Mouse (Mus musculus) embryonic facial prominence, embryonic 10.5 days (tissue): ENCODE results near the gene Dlx5. TPM values are rescaled to one million over a fixed set of nuclear protein-coding genes. Genes with fewer than 3 reads are reported as not detected.
A peak's percentile ranks its signal among the peaks of the same experiment; 100 is the strongest.

Source experiments
- DNase-seq: peaks from one replicate; pipeline ENCODE4 v3.0.0-alpha.2; 2017; ENCODE audit warnings: low spot score
- H3K27ac ChIP-seq: fragments of 300-500 bp; sonication (generic); replicated peaks from 2 replicates; pipeline ENCODE4 v1.5.1; 2016; ENCODE audit warnings: mild to moderate bottlenecking
- H3K27me3 ChIP-seq: fragments of 300-500 bp; sonication (generic); replicated peaks from 2 replicates; pipeline ENCODE4 v1.6.1; 2016; ENCODE audit warnings: low read depth, mild to moderate bottlenecking; ENCODE audit not compliant: poor library complexity, severe bottlenecking
- H3K36me3 ChIP-seq: fragments of 300-500 bp; sonication (generic); replicated peaks from 2 replicates; pipeline ENCODE4 v1.6.1; 2016; ENCODE audit warnings: mild to moderate bottlenecking, moderate library complexity
- H3K4me1 ChIP-seq: fragments of 300-500 bp; sonication (generic); 2 replicates; pipeline ENCODE4 v1.6.1; 2016
- H3K4me3 ChIP-seq: fragments of 300-500 bp; sonication (generic); 2 replicates; pipeline ENCODE4 v1.5.1; 2016; ENCODE audit warnings: mild to moderate bottlenecking, moderate library complexity
- H3K9me3 ChIP-seq: fragments of 300-500 bp; sonication (generic); 2 replicates; pipeline ENCODE4 v1.6.1; 2016; ENCODE audit warnings: mild to moderate bottlenecking
- WGBS: fragments of 180-500 bp; shearing (Covaris S2); methylation state at CpG from one replicate; pipeline ENCODE4 v1.1.7; 2016; 5-methylcytosine and 5-hydroxymethylcytosine counted together
- polyA plus RNA-seq: library from polyadenylated mRNA; unstranded; fragments of >200 nt; fragmentation: Nextera tagmentation; extraction: Ambion mirVana; gene quantifications from 2 replicates; pipeline ENCODE4 v1.2.1, GENCODE M21; 2016

Dlx5 gene
- polyA plus RNA-seq, 1 experiment from 2014 or later = 92.2 TPM

- Histone ChIP-seq H3K4me3 (peak overlapping the region; percentile 74), H3K27me3 (peaks cover 100% of the 10 kb centered on the region), H3K9me3 (no peaks in the 10 kb centered on the region), H3K4me1 (peaks cover 35% of the 10 kb centered on the region), H3K36me3 (no peaks in the 10 kb centered on the region), H3K27ac (peak overlapping the region; percentile 88)
- no peak for DNase-seq
- 1% methylated on average over 11 of the region's 11 CpGs for WGBS
Observed at GRCm38 (mm10) chr6:6861798-6862428, 20.0 kb downstream of the Dlx5 start.

GRCm38 (mm10) chr6:6861086-6861797, 20.6 kb downstream of the Dlx5 start:
- Histone ChIP-seq H3K4me3 (peak overlapping the region; percentile 74), H3K9me3 (no peaks in the 10 kb centered on the region), H3K36me3 (no peaks in the 10 kb centered on the region), H3K27me3 (peaks cover 100% of the 10 kb centered on the region), H3K4me1 (peaks cover 41% of the 10 kb centered on the region), H3K27ac (peak overlapping the region; percentile 88)
- DNase-seq = peak; percentile 62
- 1% methylated on average over 21 of the region's 21 CpGs for WGBS

- Histone ChIP-seq H3K9me3 (no peaks in the 10 kb centered on the region), H3K36me3 (no peaks in the 10 kb centered on the region), H3K27me3 (peaks cover 100% of the 10 kb centered on the region), H3K27ac (peak overlapping the region; percentile 88), H3K4me1 (peaks cover 48% of the 10 kb centered on the region), H3K4me3 (peak overlapping the region; percentile 74)
- under 1% methylated on average over 33 of the region's 33 CpGs for WGBS
- DNase-seq = peak; percentile 65
Observed at GRCm38 (mm10) chr6:6860411-6861085, 21.3 kb downstream of the Dlx5 start.

- Histone ChIP-seq H3K27me3 (peaks cover 100% of the 10 kb centered on the region), H3K36me3 (no peaks in the 10 kb centered on the region), H3K4me3 (peak overlapping the region; percentile 74), H3K27ac (peak overlapping the region; percentile 88), H3K9me3 (no peaks in the 10 kb centered on the region), H3K4me1 (peaks cover 53% of the 10 kb centered on the region)
- DNase-seq = peak; percentile 62
- under 1% methylated on average over 21 of the region's 21 CpGs for WGBS
Observed at GRCm38 (mm10) chr6:6859950-6860410, 21.9 kb downstream of the Dlx5 start.

GRCm38 (mm10) chr6:6859111-6859949, 22.6 kb downstream of the Dlx5 start:
- no peaks in the 10 kb centered on the region for H3K9me3 ChIP-seq
- DNase-seq = peak; percentile 47
- H3K36me3 ChIP-seq = no peaks in the 10 kb centered on the region
- 1% methylated on average over 19 of the region's 19 CpGs for WGBS
- peaks cover 60% of the 10 kb centered on the region for H3K4me1 ChIP-seq
- H3K4me3 ChIP-seq = peak overlapping the region; percentile 74
- peak overlapping the region; percentile 88 for H3K27ac ChIP-seq
- peaks cover 100% of the 10 kb centered on the region for H3K27me3 ChIP-seq

- peak overlapping the region; percentile 74; the same call in 1 of the 2 replicates for H3K4me3 ChIP-seq
- no peak for DNase-seq
- peaks cover 100% of the 10 kb centered on the region for H3K27me3 ChIP-seq
- H3K9me3 ChIP-seq = no peaks in the 10 kb centered on the region
- peak overlapping the region; percentile 88 for H3K27ac ChIP-seq
- 8% methylated on average over 1 of the region's 1 CpGs for WGBS
- H3K36me3 ChIP-seq = no peaks in the 10 kb centered on the region
- peaks cover 62% of the 10 kb centered on the region for H3K4me1 ChIP-seq
Observed at GRCm38 (mm10) chr6:6858571-6858970, 23.3 kb downstream of the Dlx5 start.

GRCm38 (mm10) chr6:6857766-6858165, 24.1 kb downstream of the Dlx5 start:
- DNase-seq = no peak
- WGBS = 14% methylated on average over 2 of the region's 2 CpGs
- peak overlapping the region; percentile 74; the same call in 1 of the 2 replicates for H3K4me3 ChIP-seq
- no peaks in the 10 kb centered on the region for H3K36me3 ChIP-seq
- H3K9me3 ChIP-seq = no peaks in the 10 kb centered on the region
- peaks cover 65% of the 10 kb centered on the region for H3K4me1 ChIP-seq
- H3K27ac ChIP-seq = peak overlapping the region; percentile 88; the same call in 1 of the 2 replicates
- peaks cover 100% of the 10 kb centered on the region for H3K27me3 ChIP-seq

GRCm38 (mm10) chr6:6856881-6857280, 25.0 kb downstream of the Dlx5 start:
- Histone ChIP-seq H3K36me3 (no peaks in the 10 kb centered on the region), H3K4me1 (peaks cover 59% of the 10 kb centered on the region), H3K27ac (peak overlapping the region; percentile 82), H3K9me3 (no peaks in the 10 kb centered on the region), H3K4me3 (peak overlapping the region; percentile 51), H3K27me3 (peaks cover 100% of the 10 kb centered on the region)
- WGBS = 4% methylated on average over 4 of the region's 4 CpGs
- no peak for DNase-seq

GRCm38 (mm10) chr6:6856316-6856715, 25.6 kb downstream of the Dlx5 start:
- peak; percentile 64 for DNase-seq
- under 1% methylated on average over 20 of the region's 20 CpGs for WGBS

GRCm38 (mm10) chr6:6855746-6856185, 26.1 kb downstream of the Dlx5 start:
- Histone ChIP-seq H3K4me3 (peak overlapping the region; percentile 51), H3K9me3 (no peaks in the 10 kb centered on the region), H3K27me3 (peaks cover 100% of the 10 kb centered on the region), H3K27ac (peak overlapping the region; percentile 82), H3K36me3 (no peaks in the 10 kb centered on the region), H3K4me1 (peaks cover 65% of the 10 kb centered on the region)
- WGBS = under 1% methylated on average over 10 of the region's 10 CpGs
- DNase-seq = peak; percentile 56

More at GRCm38 (mm10) chr6:6856316-6856715, 25.6 kb downstream of the Dlx5 start:
- Histone ChIP-seq H3K27ac (peak overlapping the region; percentile 82), H3K9me3 (no peaks in the 10 kb centered on the region), H3K4me3 (peak overlapping the region; percentile 51), H3K36me3 (no peaks in the 10 kb centered on the region), H3K27me3 (peaks cover 100% of the 10 kb centered on the region), H3K4me1 (peaks cover 60% of the 10 kb centered on the region)

- no peak for DNase-seq
- Histone ChIP-seq H3K36me3 (no peaks in the 10 kb centered on the region), H3K27ac (peak overlapping the region; percentile 82; the same call in 1 of the 2 replicates), H3K9me3 (no peaks in the 10 kb centered on the region), H3K27me3 (peaks cover 100% of the 10 kb centered on the region), H3K4me3 (peak overlapping the region; percentile 51), H3K4me1 (peaks cover 66% of the 10 kb centered on the region)
- WGBS = under 1% methylated on average over 25 of the region's 25 CpGs
Observed at GRCm38 (mm10) chr6:6854902-6855745, 26.8 kb downstream of the Dlx5 start.
